Comparison of ENCODE assay signal across 8 mouse cellular contexts in genomic region chr15:89148496-89149270, GRCm38 (mm10). TPM values are rescaled to one million over a fixed set of nuclear protein-coding genes. Genes with fewer than 3 reads are reported as not detected.
DNase-seq lines count a peak whose midpoint lies in the region; ATAC-seq and TF ChIP-seq lines count a peak whose summit lies in the region.

No protein-coding gene starts in this region.

- peaks cover 44% of the 10 kb centered on the region for H3K27me3 ChIP-seq in intestine, embryonic 14.5 days (replicated peaks; ENCODE audit: control insufficient read depth, insufficient read depth, low read length)
- H3K27me3 ChIP-seq in neural tube, embryonic 11.5 days (ENCODE audit: control insufficient read depth, insufficient read depth, low read length): peaks cover 12% of the 10 kb centered on the region; the same call in 1 of the 2 replicates

- peak overlapping the region; percentile 88 for H3K4me3 ChIP-seq in left cerebral cortex, adult 2 months
- peak overlapping the region; percentile 69 for H3K4me3 ChIP-seq in intestine, embryonic 14.5 days (ENCODE audit: low read depth, low read length)
- peak overlapping the region; percentile 78 for H3K4me3 ChIP-seq in neural tube, embryonic 11.5 days (ENCODE audit: low read depth, low read length)

- TF ChIP-seq CTCF in left cerebral cortex, adult 2 months (IDR thresholded peaks at IDR 0.05): no peak

- DNase-seq in left cerebral cortex, adult 2 months (ENCODE audit: extremely low spot score in 1 of 2, low spot score in 2 of 2): peak in 1 of 2 experiments; percentile 33
- DNase-seq in left cerebral cortex, postnatal 25 days (ENCODE audit: low spot score in 2 of 2): no peak
- DNase-seq in embryo, embryonic 11 days: peak; percentile 58
- DNase-seq in intestine, embryonic 14.5 days (ENCODE audit: low spot score): peak; percentile 67
- peak; percentile 51 for DNase-seq in neural tube, embryonic 11.5 days (ENCODE audit: low spot score)
- no peak for DNase-seq in gastrocnemius, postnatal 14 days
- no peak for DNase-seq in ovary, postnatal 14 days (ENCODE audit: low spot score)
- no peak for DNase-seq in cerebellum, adult 9-11 months

- WGBS in intestine, embryonic 14.5 days: 9% methylated on average over 25 of the region's 25 CpGs
- WGBS in neural tube, embryonic 11.5 days: 7% methylated on average over 25 of the region's 25 CpGs

- ATAC-seq in intestine, embryonic 14.5 days (replicated peaks; ENCODE audit: low FRiP score, low TSS enrichment, low read depth): no peak
- ATAC-seq in neural tube, embryonic 11.5 days (ENCODE audit: insufficient read depth, low FRiP score, low TSS enrichment): 0 out of 2 replicates have a peak, but pooled peaks have one; percentile 15

- peaks cover 11% of the 10 kb centered on the region for H3K4me1 ChIP-seq in intestine, embryonic 14.5 days (replicated peaks; ENCODE audit: control insufficient read depth, insufficient read depth, low read length)
- peaks cover 18% of the 10 kb centered on the region for H3K4me1 ChIP-seq in neural tube, embryonic 11.5 days (ENCODE audit: control insufficient read depth, insufficient read depth, low read length)

- H3K4me2 ChIP-seq in intestine, embryonic 14.5 days (ENCODE audit: low read length): peak overlapping the region; percentile 97
- H3K4me2 ChIP-seq in neural tube, embryonic 11.5 days (ENCODE audit: low read depth): peak overlapping the region; percentile 88

- peaks cover 4% of the 10 kb centered on the region for H3K36me3 ChIP-seq in intestine, embryonic 14.5 days (ENCODE audit: control insufficient read depth, insufficient read depth, low read length)
- H3K36me3 ChIP-seq in neural tube, embryonic 11.5 days (ENCODE audit: control insufficient read depth, insufficient read depth, low read length): peaks cover 2% of the 10 kb centered on the region; the same call in 1 of the 2 replicates

- peak overlapping the region; percentile 51 for H3K9ac ChIP-seq in intestine, embryonic 14.5 days (ENCODE audit: low read length)
- H3K9ac ChIP-seq in neural tube, embryonic 11.5 days (ENCODE audit: low read length): peak overlapping the region; percentile 94

- peak overlapping the region; percentile 92 for H3K27ac ChIP-seq in left cerebral cortex, adult 2 months
- no peak overlapping the region for H3K27ac ChIP-seq in intestine, embryonic 14.5 days (ENCODE audit: low read depth)
- H3K27ac ChIP-seq in neural tube, embryonic 11.5 days (ENCODE audit: low read depth, low read length): peak overlapping the region; percentile 81

- H3K9me3 ChIP-seq in intestine, embryonic 14.5 days (ENCODE audit: control insufficient read depth, low read length): no peaks in the 10 kb centered on the region
- no peaks in the 10 kb centered on the region for H3K9me3 ChIP-seq in neural tube, embryonic 11.5 days (ENCODE audit: control insufficient read depth, low read length)

- intact Hi-C loops in left cerebral cortex, adult 2 months (cut with DNase I): loop anchor here (5.0 kb wide), 1 partner anchor 64 kb away; the partner anchor contains the start of gene Ppp6r2
- intact Hi-C loops in left cerebral cortex, postnatal 25 days (cut with DNase I): no loop called here
- intact Hi-C loops in gastrocnemius, postnatal 14 days (cut with DNase I; ENCODE audit: low total_unique reads): no loop called here

RNA-seq across cellular contexts. Expression of gene Mapk11, which starts 0.7 kb away (rescaled TPM):
- 10 to 100 TPM; 61.8 to 63.5 TPM for total RNA-seq in left cerebral cortex, adult 2 months (2021)
- total RNA-seq in left cerebral cortex, postnatal 25 days (2021): 10 to 100 TPM; 47.1 to 51.1 TPM
- 7.4 and 7.8 TPM in 2 replicates for polyA plus RNA-seq in intestine, embryonic 14.5 days (2014; fragmentation: Nextera tagmentation; extraction: Ambion mirVana)
- polyA plus RNA-seq in neural tube, embryonic 11.5 days (2014; fragmentation: Nextera tagmentation; extraction: Ambion mirVana): 33.1 and 37.4 TPM in 2 replicates
- 1 to 10 TPM; 1.7 TPM for total RNA-seq in gastrocnemius, postnatal 14 days (2021)

RNA-seq across cellular contexts. Expression of gene Mapk12, which starts 8.2 kb away (rescaled TPM):
- total RNA-seq in left cerebral cortex, adult 2 months (2021): 1 to 10 TPM; 8.3 to 9.3 TPM
- total RNA-seq in left cerebral cortex, postnatal 25 days (2021): 1 to 10 TPM; 5.9 to 7.6 TPM
- 4.5 and 5.1 TPM in 2 replicates for polyA plus RNA-seq in intestine, embryonic 14.5 days (2014; fragmentation: Nextera tagmentation; extraction: Ambion mirVana)
- polyA plus RNA-seq in neural tube, embryonic 11.5 days (2014; fragmentation: Nextera tagmentation; extraction: Ambion mirVana): 15.4 and 20.3 TPM in 2 replicates
- 100 to 1,000 TPM in 1 of 2 experiments, 10 to 100 TPM in 1; 91.5 to 104 TPM for total RNA-seq in gastrocnemius, postnatal 14 days (2021)

RNA-seq across cellular contexts. Expression of gene Hdac10, which starts 20.2 kb away (rescaled TPM):
- 10 to 100 TPM; 16.8 to 17.3 TPM for total RNA-seq in left cerebral cortex, adult 2 months (2021)
- 10 to 100 TPM; 13.1 to 13.3 TPM for total RNA-seq in left cerebral cortex, postnatal 25 days (2021)
- 18.3 and 20.3 TPM in 2 replicates for polyA plus RNA-seq in intestine, embryonic 14.5 days (2014; fragmentation: Nextera tagmentation; extraction: Ambion mirVana)
- 13.0 and 13.7 TPM in 2 replicates for polyA plus RNA-seq in neural tube, embryonic 11.5 days (2014; fragmentation: Nextera tagmentation; extraction: Ambion mirVana)
- total RNA-seq in gastrocnemius, postnatal 14 days (2021): 1 to 10 TPM; 5.6 to 6.2 TPM

RNA-seq across cellular contexts. Expression of gene Tubgcp6, which starts 25.8 kb away (rescaled TPM):
- 10 to 100 TPM; 34.7 to 35.3 TPM for total RNA-seq in left cerebral cortex, adult 2 months (2021)
- total RNA-seq in left cerebral cortex, postnatal 25 days (2021): 10 to 100 TPM; 26.3 to 27.7 TPM
- 16.0 and 16.5 TPM in 2 replicates for polyA plus RNA-seq in intestine, embryonic 14.5 days (2014; fragmentation: Nextera tagmentation; extraction: Ambion mirVana)
- polyA plus RNA-seq in neural tube, embryonic 11.5 days (2014; fragmentation: Nextera tagmentation; extraction: Ambion mirVana): 21.1 and 21.8 TPM in 2 replicates
- 1 to 10 TPM; 7.2 to 7.3 TPM for total RNA-seq in gastrocnemius, postnatal 14 days (2021)

RNA-seq across cellular contexts. Expression of gene Plxnb2, which starts 31.9 kb away (rescaled TPM):
- 10 to 100 TPM; 49.4 to 53.3 TPM for total RNA-seq in left cerebral cortex, adult 2 months (2021)
- total RNA-seq in left cerebral cortex, postnatal 25 days (2021): 10 to 100 TPM; 43.4 to 44.9 TPM
- 149 and 150 TPM in 2 replicates for polyA plus RNA-seq in intestine, embryonic 14.5 days (2014; fragmentation: Nextera tagmentation; extraction: Ambion mirVana)
- polyA plus RNA-seq in neural tube, embryonic 11.5 days (2014; fragmentation: Nextera tagmentation; extraction: Ambion mirVana): 112 and 117 TPM in 2 replicates
- total RNA-seq in gastrocnemius, postnatal 14 days (2021): 10 to 100 TPM; 20.9 to 23.8 TPM

Comparison
In these comparisons a context has a peak if more than half of its experiments do, and no peak if none do; other contexts are left out.
1. DNase-seq: peak in embryo, embryonic 11 days (single experiment), intestine, embryonic 14.5 days (single experiment) and neural tube, embryonic 11.5 days (single experiment); none in left cerebral cortex, postnatal 25 days (0 of 2), gastrocnemius, postnatal 14 days (single experiment), ovary, postnatal 14 days (single experiment) and cerebellum, adult 9-11 months (single experiment).
2. RNA of gene Mapk11, which starts 0.7 kb away (total RNA-seq): 61.8 to 63.5 TPM in left cerebral cortex, adult 2 months and 47.1 to 51.1 TPM in left cerebral cortex, postnatal 25 days; 1.7 TPM in gastrocnemius, postnatal 14 days; every median in the first group is over 10 times any median in the second.
3. RNA of gene Mapk12, which starts 8.2 kb away (total RNA-seq): 91.5 to 104 TPM in gastrocnemius, postnatal 14 days; 8.3 to 9.3 TPM in left cerebral cortex, adult 2 months and 5.9 to 7.6 TPM in left cerebral cortex, postnatal 25 days; every median in the first group is over 4 times any median in the second.
4. Peak in every context shown above with its lines, with median percentiles within 50 percentile points of each other: H3K4me3 ChIP-seq.